Mouse (Mus musculus): ENCODE results near the gene Man1b1.

Gene Man1b1

DNA sequence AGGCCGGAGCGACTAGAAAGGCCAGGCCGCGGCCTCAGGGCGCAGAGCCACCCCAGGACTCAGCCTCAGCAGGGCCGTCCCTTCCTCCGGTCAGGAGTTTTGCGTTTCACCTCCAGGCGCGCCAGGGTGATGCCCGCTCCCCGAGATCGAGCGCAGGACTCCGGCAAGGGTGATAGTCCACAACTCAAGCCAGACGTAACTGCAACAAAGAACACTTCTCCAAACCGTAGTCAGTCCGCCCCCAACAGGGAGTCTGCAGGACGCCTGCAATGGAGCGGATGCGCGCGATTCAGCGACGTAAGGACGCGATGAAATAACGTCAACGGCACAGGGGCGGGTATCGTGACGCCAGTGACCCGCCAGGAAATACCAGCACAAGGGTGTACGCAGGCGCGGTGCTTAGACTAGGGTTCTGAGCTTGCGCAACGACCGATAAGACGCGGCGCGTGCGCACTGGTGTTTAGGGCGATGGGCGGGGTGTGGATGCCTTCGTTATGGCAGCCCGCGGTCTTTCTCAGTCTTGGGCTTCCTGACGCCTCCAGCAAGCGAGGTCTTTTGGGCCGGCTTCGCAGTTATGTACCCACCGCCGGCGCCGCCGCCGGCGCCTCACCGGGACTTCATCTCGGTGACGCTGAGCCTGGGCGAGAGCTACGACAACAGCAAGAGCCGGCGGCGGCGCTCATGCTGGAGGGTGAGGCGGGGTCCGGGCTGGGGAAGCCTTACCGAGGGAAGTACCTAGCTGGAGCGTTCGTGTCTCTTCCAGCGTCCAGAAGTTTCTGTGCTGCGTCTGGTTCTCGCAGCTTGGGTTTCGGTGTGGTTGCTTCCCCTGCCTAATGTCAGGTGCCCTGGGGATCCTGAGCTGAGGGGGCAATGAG is at the start of gene Man1b1:
Gene Man1b1, plus strand, starts transcription at position 53 of the 875 bp plus-strand sequence.
- CTCF ChIA-PET = interaction anchor here (0.5 to 1.4 kb wide), 10 partner anchors 40 to 136 kb away, joined by 3 to 10 read pairs (median 4); partner anchors contain the start of genes Anapc2 (in 1 of the 4), Ssna1 (in 1 of the 4), Tmem203 (in 1 of the 4) and Tor4a (in 1 of the 4)

DNA sequence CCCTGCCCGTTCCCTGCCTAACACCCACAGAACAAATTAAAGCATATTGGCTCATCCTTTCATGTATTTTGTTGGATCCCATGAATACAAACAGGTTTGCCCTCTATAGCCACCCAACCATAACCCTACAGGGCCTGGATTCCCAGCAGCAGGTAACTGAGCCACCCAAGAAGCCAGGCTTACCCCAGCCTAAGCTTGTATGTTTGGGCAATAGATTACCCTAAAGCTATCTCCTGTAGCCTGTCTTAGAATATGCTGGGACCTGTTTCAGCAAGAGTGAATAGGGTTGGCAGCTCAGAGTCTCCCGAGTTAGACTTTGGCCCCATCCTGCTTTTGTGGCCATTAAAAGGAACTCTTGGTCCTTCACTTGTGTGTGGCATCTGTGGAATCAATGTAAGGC is 46.6 kb upstream of the Man1b1 start:
- ChIA-PET POLR2A (interaction anchor here in 3 of 4 experiments (0.6 to 2.0 kb wide), 9 partner anchors 13 to 1112 kb away, joined by 3 to 6 read pairs (median 3); partner anchors contain the start of genes Anapc2 (in 1 of the 3), Dpp7 (in 1 of the 3), Ssna1 (in 1 of the 3) and Tprn (in 1 of the 3)), CTCF (no interaction called here)

More for the DNA sequence above, at the start of gene Man1b1:
- POLR2A ChIA-PET = interaction anchor here (0.5 to 2.7 kb wide), 53 partner anchors 9 to 800 kb away, joined by 3 to 15 read pairs (median 4); partner anchors contain the start of genes Anapc2 (in 3 of the 4), Ssna1 (in 3 of the 4), Arrdc1 (in 2 of the 4) and Dpp7 (in 2 of the 4)

GRCm38 (mm10) chr2:25286314-25286713 is 45.8 kb upstream of the Man1b1 start:
- POLR2A ChIA-PET = interaction anchor here in 2 of 4 experiments (0.9 to 2.2 kb wide), 10 partner anchors 14 to 79 kb away, joined by 3 to 8 read pairs (median 4); partner anchors contain the start of genes Anapc2 (in 2 of the 2), Ssna1 (in 2 of the 2), Dpp7 (in 1 of the 2) and Nelfb (in 1 of the 2)
- CTCF ChIA-PET = interaction anchor here in 1 of 4 experiments (2.6 kb wide), 1 partner anchor 8 kb away, joined by 8 read pairs; no protein-coding TSS in a partner anchor

GRCm38 (mm10) chr2:25286837-25287636 is 45.1 kb upstream of the Man1b1 start:
- ChIA-PET CTCF (interaction anchor here in 2 of 4 experiments (1.7 to 2.6 kb wide), 2 partner anchors 8 to 9 kb away, joined by 8 to 13 read pairs; no protein-coding TSS in a partner anchor), POLR2A (interaction anchor here in 3 of 4 experiments (0.6 to 2.2 kb wide), 12 partner anchors 14 to 94 kb away, joined by 3 to 8 read pairs (median 4); partner anchors contain the start of genes Anapc2 (in 3 of the 3), Ssna1 (in 3 of the 3), Tprn (in 2 of the 3) and Man1b1 (in 1 of the 3))

- ChIA-PET CTCF (interaction anchor here in 2 of 4 experiments (1.7 to 2.6 kb wide), 2 partner anchors 9 to 10 kb away, joined by 8 to 13 read pairs; no protein-coding TSS in a partner anchor), POLR2A (interaction anchor here in 3 of 4 experiments (0.6 to 3.5 kb wide), 17 partner anchors 9 to 93 kb away, joined by 3 to 16 read pairs (median 4); partner anchors contain the start of genes Anapc2 (in 3 of the 3), Ssna1 (in 3 of the 3), Tprn (in 3 of the 3) and Man1b1 (in 1 of the 3))
These were observed 44.0 kb upstream of the Man1b1 start, which contains the start of gene Tmem210 for GRCm38 (mm10) chr2:25287927-25288649. Gene Tmem210, plus strand, starts transcription at chr2:25288145.

DNA sequence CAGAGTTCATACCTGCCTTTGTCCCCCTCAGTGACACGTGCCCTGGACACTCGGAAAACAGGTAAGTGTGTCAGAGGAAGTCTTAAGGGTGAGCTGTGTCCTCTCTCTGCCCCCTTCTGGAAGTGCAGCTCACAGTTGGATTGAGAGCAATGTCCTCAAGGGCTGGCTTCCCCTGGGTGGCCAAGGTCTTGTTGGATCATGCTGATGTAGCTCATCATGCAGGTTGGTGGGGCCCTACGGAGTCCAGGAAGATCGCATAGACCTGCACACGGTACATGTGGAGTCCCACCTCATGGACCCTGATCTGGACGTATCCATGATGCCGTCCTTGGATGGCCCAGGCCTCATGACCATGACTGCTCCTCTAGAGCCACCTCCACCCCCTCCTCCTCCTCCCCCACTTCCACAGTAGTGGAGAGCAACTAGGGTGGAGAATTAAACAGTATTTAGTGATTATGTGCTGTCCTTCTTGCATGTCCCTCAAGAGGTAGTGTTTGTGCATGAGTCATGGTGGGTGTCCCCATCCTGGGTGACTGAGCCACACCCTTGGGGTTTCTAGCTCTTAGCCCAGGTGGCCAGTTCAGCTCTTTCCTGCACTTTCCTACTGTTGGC is 43.3 kb upstream of the Man1b1 start:
- CTCF ChIA-PET = no interaction called here
- POLR2A ChIA-PET = interaction anchor here (0.5 to 4.4 kb wide), 19 partner anchors 10 to 259 kb away, joined by 3 to 25 read pairs (median 4); partner anchors contain the start of genes Anapc2 (in 3 of the 4), Ssna1 (in 3 of the 4), Tprn (in 2 of the 4) and Tor4a (in 1 of the 4)

- POLR2A ChIA-PET = interaction anchor here (0.5 to 4.4 kb wide), 25 partner anchors 10 to 258 kb away, joined by 3 to 25 read pairs (median 4); partner anchors contain the start of genes Anapc2 (in 3 of the 4), Ssna1 (in 3 of the 4), Sapcd2 (in 1 of the 4) and Tor4a (in 1 of the 4)
These were observed 42.5 kb upstream of the Man1b1 start, which contains the start of gene Lrrc26 for GRCm38 (mm10) chr2:25289651-25290050. Gene Lrrc26, plus strand, starts transcription at chr2:25289915.

GRCm38 (mm10) chr2:25290101-25290815 is 41.9 kb upstream of the Man1b1 start:
- POLR2A ChIA-PET = interaction anchor here in 3 of 4 experiments (0.9 to 4.4 kb wide), 31 partner anchors 11 to 136 kb away, joined by 3 to 25 read pairs (median 4); partner anchors contain the start of genes Anapc2 (in 3 of the 3), Ssna1 (in 3 of the 3), Sapcd2 (in 2 of the 3) and Nrarp (in 1 of the 3)

More at GRCm38 (mm10) chr2:25289651-25290050, 42.5 kb upstream of the Man1b1 start, which contains the start of gene Lrrc26:
- CTCF ChIA-PET = interaction anchor here in 2 of 4 experiments (1.0 to 4.1 kb wide), 7 partner anchors 10 to 113 kb away, joined by 3 to 28 read pairs (median 7); partner anchors contain the start of gene Tprn (in 1 of the 2)

DNA sequence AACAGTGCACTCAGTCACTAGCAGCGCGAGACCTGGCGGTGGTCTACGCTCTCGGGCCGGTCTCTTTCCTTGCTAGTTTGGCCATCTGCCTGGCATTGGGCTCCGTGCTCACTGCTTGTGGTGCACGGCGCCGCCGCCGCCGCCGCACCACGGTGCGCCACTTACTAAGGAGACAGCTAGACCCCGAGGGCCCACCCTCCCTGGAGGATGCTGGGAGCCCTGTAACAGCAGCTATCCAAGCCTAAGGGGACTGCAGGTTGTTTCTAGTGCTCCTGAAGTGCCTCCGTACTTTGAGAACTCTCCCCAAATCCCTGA is 41.4 kb upstream of the Man1b1 start:
- CTCF ChIA-PET = interaction anchor here in 3 of 4 experiments (0.8 to 4.1 kb wide), 14 partner anchors 11 to 130 kb away, joined by 3 to 28 read pairs (median 3); partner anchors contain the start of genes Sapcd2 (in 1 of the 3) and Tprn (in 1 of the 3)
- POLR2A ChIA-PET = interaction anchor here in 3 of 4 experiments (0.7 to 4.4 kb wide), 27 partner anchors 11 to 136 kb away, joined by 3 to 25 read pairs (median 4); partner anchors contain the start of genes Anapc2 (in 3 of the 3), Ssna1 (in 3 of the 3), Sapcd2 (in 2 of the 3) and Nrarp (in 1 of the 3)

More at GRCm38 (mm10) chr2:25290101-25290815, 41.9 kb upstream of the Man1b1 start:
- CTCF ChIA-PET = interaction anchor here in 2 of 4 experiments (0.8 to 4.1 kb wide), 11 partner anchors 11 to 112 kb away, joined by 3 to 28 read pairs (median 3); partner anchors contain the start of genes Sapcd2 (in 1 of the 2) and Tprn (in 1 of the 2)

GRCm38 (mm10) chr2:25291184-25292053 is 40.7 kb upstream of the Man1b1 start:
- CTCF ChIA-PET = interaction anchor here (0.6 to 4.1 kb wide), 21 partner anchors 12 to 290 kb away, joined by 3 to 28 read pairs (median 5); partner anchors contain the start of genes Ajm1 (in 1 of the 4) and Sapcd2 (in 1 of the 4)
- POLR2A ChIA-PET = interaction anchor here in 3 of 4 experiments (0.5 to 4.4 kb wide), 28 partner anchors 12 to 135 kb away, joined by 3 to 25 read pairs (median 4); partner anchors contain the start of genes Anapc2 (in 3 of the 3), Ssna1 (in 3 of the 3), Sapcd2 (in 2 of the 3) and Tubb4b (in 2 of the 3)

GRCm38 (mm10) chr2:25292054-25292544 is 40.0 kb upstream of the Man1b1 start:
- ChIA-PET POLR2A (interaction anchor here (0.5 to 4.4 kb wide), 29 partner anchors 9 to 356 kb away, joined by 3 to 25 read pairs (median 3); partner anchors contain the start of genes Anapc2 (in 2 of the 4), Ssna1 (in 2 of the 4), Tubb4b (in 2 of the 4) and Fut7 (in 1 of the 4)), CTCF (interaction anchor here (0.5 to 4.1 kb wide), 60 partner anchors 10 to 814 kb away, joined by 3 to 28 read pairs (median 4); partner anchors contain the start of genes Anapc2 (in 2 of the 4), Sapcd2 (in 2 of the 4), Ssna1 (in 2 of the 4) and AL732309.1 (in 1 of the 4))

GRCm38 (mm10) chr2:25292856-25293255 is 39.3 kb upstream of the Man1b1 start:
- POLR2A ChIA-PET = interaction anchor here (0.6 to 4.4 kb wide), 27 partner anchors 9 to 357 kb away, joined by 3 to 25 read pairs (median 3); partner anchors contain the start of genes Anapc2 (in 2 of the 4), Ssna1 (in 2 of the 4), Tubb4b (in 2 of the 4) and Fut7 (in 1 of the 4)
- CTCF ChIA-PET = interaction anchor here (0.5 to 4.1 kb wide), 60 partner anchors 11 to 1153 kb away, joined by 3 to 28 read pairs (median 4); partner anchors contain the start of genes Anapc2 (in 2 of the 4), Sapcd2 (in 2 of the 4), Ssna1 (in 2 of the 4) and AL732309.1 (in 1 of the 4)

GRCm38 (mm10) chr2:25293706-25294105 is 38.4 kb upstream of the Man1b1 start:
- CTCF ChIA-PET = interaction anchor here in 2 of 4 experiments (1.2 to 4.1 kb wide), 2 partner anchors 15 to 79 kb away, joined by 5 to 28 read pairs; partner anchors contain the start of gene Sapcd2 (in 1 of the 2)
- POLR2A ChIA-PET = interaction anchor here in 2 of 4 experiments (0.7 to 1.0 kb wide), 2 partner anchors 27 to 77 kb away, joined by 3 to 5 read pairs; no protein-coding TSS in a partner anchor
